Mouse (Mus musculus) neutrophil, adult 65 days (primary cell): ENCODE data around the gene Gm20795. TPM values are rescaled to one million over a fixed set of nuclear protein-coding genes. Genes with fewer than 3 reads are reported as not detected.

ENCODE experiments used
- total RNA-seq: library from RNA; stranded (reverse); gene quantifications from 2 replicates; pipeline ENCODE4 v1.2.4, GENCODE M21; 2023

The Gm20795 gene
- not detected in 2 replicates for total RNA-seq

DNA sequence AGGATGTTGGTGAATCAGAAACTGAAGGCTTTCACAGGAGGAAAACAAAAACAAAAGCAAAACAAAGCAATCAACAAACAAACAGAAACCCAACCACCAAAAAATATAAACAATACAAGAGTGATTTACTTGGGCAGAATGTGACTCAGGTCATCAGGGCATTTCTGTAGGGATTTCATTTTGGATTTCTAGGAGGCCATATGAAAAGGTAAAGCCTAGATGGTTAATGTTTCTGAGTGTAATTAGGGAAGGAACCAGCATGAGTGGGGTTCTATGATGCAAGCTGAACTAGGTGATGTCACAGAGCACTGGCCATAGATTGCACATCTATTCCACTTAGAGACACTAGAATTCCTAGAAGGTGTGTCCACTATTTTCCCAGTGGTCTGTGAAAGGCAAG is at the start of gene Gm20795:
Gene Gm20795 (plus strand): TSS at position 301 of the 400 bp plus-strand sequence.

DNA sequence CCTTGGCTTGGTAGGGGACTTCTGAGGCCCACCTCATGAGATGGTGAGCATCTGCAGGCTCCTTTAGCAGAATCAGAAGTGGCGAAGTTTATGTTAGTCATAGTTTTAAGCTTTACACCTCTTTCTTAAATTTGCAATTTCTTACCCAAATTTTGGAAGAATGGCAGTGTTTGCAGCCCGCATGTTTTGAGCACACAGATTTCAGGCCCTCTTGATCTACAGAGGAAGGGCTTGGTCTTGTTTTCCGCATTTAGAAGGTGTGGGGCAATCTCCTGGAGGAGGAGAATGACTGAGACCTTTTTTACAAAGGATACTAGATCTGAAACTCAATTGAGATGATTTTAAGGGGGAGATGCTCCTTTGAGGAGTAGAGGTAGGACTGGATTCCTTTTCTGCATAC is 29.0 kb upstream of the Gm20795 start, which contains the start of gene Gm21797:
Gene Gm21797 (minus strand): TSS at position 101 of the 400 bp plus-strand sequence.

Other genes starting within 250 kb of the Gm20795 start
- not detected in 2 replicates for gene Gm21852, start 152.9 kb upstream of the Gm20795 start, total RNA-seq
- not detected in 2 replicates for gene Gm21797, start 29.1 kb upstream of the Gm20795 start, total RNA-seq